Mouse (Mus musculus) adrenal gland, postnatal 36 days (tissue): Measurements from ENCODE around the gene Kap. TPM values are rescaled to one million over a fixed set of nuclear protein-coding genes. Genes with fewer than 3 reads are reported as not detected.
"Not testable (repeated sequence)": the region's sequence is repeated elsewhere in the genome, so short reads cannot be mapped to it uniquely, and the experiment has no call there.

Source experiments
- DNase-seq, 2 experiments: peaks; one replicate each; pipeline ENCODE4 v3.0.0; 2021; ENCODE audit warnings: mixed read lengths in 1 of 2
- long read RNA-seq, 2 experiments: library from polyadenylated mRNA; stranded (forward); transcript quantifications; one replicate each; pipeline ENCODE4 v2.0.0; 2021; ENCODE audit warnings: borderline sequencing depth in 2 of 2
- total RNA-seq, 2 experiments: library from RNA; stranded (reverse); gene quantifications; 2 replicates each; pipeline ENCODE4 v1.2.3; 2021

The Kap gene
- not detected for total RNA-seq
- long read RNA-seq, experiment 1: 0 reads
- long read RNA-seq, experiment 2: 0 reads

GRCm38 (mm10) chr6:133853526-133853925 lies at the start of gene Kap:
Gene Kap (minus strand): TSS chr6:133853762.
- DNase-seq: no peak

DNA sequence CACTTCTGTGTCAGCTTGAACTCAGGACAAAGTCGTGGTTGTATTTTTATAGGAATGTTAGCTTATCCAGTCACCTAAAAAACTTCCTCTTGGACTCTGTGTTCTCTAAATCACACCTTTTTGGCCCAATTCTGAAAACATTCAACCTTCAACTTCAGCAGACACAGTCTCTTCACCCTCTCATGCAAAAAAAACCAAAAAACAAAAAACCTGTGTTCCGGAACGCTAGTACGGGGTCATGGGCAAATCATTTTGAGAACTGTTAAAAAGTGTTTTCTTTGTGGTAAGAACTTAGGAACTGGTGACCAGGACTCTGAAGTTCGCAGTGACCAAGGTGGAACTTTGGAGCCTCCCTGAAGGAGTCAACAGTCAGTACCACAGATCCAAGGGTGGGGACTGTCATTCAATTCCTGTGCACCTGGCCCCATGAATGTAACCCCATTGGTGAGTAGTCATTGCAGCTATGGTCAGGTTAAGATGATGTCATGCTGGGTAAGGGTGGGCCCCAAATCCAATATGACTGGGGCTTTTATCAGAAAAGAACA lies 32.4 kb upstream of the Kap start:
- DNase-seq: no peak

- DNase-seq: no peak
Observed at GRCm38 (mm10) chr6:133883446-133883985, 30.0 kb upstream of the Kap start.

- peak; percentile 9 to 45 for DNase-seq
Observed at GRCm38 (mm10) chr6:133875906-133876462, 22.4 kb upstream of the Kap start.

GRCm38 (mm10) chr6:133872667-133873066 lies 19.1 kb upstream of the Kap start:
- no peak for DNase-seq

DNA sequence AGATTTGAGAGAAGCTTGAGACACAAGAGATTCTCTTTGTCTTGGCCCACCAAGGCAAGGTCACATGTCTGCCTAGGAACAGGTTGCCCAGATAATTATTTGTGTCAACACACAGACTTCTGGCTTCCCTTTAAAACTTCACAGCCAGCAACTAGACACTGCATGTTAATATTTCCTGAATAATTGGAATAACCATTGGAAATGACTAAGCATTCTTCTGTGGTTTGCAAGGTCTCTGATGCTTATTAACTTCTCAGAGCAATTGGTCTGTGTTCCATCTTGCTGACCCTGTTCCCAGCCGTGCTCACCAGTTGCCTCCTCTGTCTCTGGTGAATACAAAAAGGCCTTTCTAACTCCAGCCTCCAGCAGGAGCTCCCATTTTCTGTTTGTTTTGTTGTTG lies 17.6 kb upstream of the Kap start:
- DNase-seq: no peak

GRCm38 (mm10) chr6:133868381-133868780 lies 14.8 kb upstream of the Kap start:
- DNase-seq: no peak

- DNase-seq: no peak
Observed at GRCm38 (mm10) chr6:133855871-133856270, 2.3 kb upstream of the Kap start.

GRCm38 (mm10) chr6:133849359-133849758 lies 4.2 kb downstream of the Kap start:
- DNase-seq: no peak

GRCm38 (mm10) chr6:133848861-133849260 lies 4.7 kb downstream of the Kap start:
- not testable (repeated sequence) for DNase-seq

DNA sequence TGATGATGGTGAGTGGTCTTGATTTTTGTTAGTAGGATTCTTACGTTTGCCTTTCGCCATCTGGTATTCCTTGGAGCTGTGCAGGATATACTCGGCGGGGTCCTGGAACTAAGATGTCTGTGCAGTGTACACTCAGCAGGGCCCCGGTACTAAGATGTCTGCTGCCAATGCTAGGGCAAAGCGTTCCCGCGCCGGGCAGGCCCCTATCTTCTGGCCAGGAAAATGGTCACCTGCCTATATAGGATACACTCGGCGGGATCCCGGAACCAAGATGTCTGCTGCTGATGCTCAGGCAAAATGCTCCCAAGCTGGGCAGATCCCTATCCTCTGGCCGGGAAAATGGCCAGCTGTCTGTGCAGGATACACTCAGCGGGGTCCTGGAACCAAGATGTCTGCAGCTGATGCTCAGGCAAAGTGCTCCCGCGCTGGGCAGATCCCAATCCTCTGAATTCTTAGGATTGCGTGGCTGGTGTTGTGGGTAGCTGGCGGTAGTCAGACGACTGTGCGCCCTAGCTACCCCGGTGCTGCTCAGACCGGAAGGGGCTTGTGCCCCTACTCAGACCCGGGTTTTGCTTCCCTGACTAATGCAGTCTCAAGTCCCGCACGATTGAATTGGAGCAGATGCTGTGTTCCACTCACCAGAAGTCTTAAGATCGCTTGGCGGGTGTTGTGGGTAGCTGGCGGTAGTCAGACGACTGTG lies 15.1 kb downstream of the Kap start:
- DNase-seq: not testable (repeated sequence)

DNA sequence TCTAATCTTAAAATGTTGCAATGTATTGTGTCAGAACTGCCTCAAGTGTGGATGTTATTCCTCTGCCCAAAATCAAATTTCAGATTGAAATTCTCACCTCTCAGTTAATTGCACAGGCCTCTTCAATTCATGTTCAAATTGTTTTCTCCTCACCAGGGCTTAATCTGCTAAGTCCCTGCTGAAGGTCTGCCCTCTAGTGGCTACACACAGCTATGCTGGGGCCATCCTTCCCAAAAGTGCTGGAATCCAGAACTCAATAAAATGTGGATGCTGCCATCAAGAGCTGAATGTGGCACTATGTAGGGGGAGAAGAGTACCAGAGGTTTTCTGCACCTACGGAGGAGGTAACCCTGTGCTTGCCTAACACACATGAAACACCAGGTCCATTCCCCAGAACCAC lies 41.2 kb downstream of the Kap start:
- DNase-seq: peak; percentile 2 to 7

Other genes starting within 250 kb of the Kap start
- 10 to 100 TPM; 51.3 to 57.6 TPM for gene Etv6, start 181.9 kb upstream of the Kap start, total RNA-seq